Mouse (Mus musculus) adrenal gland (tissue): Measurements from ENCODE around the gene Hsf2bp.

Experiments
- intact Hi-C: fragments of 180-260 bp; cut with DNase I; formaldehyde crosslinking; loops from one replicate; pipeline ENCODE4 v1.15.1; 2025

Gene Hsf2bp

GRCm38 (mm10) chr17:31912881-31913662 is 123.1 kb downstream of the Hsf2bp start:
- intact Hi-C loops: no loop called here

DNA sequence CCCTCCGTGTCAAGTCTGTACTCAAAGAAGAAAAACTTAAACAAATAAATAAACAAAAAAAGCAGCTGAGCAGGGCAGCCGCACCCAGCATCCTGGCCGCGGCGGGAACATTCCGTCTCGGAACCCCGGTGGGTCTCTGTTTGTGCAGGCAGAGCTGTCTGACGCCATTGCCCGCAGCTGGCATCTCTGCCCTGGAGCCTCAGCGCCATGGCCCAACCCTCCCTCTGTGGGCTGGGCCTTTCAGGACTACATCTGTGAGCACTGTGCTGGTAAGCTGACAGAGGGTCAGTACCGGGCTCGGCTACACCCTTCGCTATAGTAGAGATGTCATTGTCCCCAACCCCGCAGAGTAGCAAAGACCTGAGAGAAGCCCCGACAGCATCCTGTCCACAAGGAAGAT is 123.8 kb downstream of the Hsf2bp start:
- intact Hi-C loops: no loop called here

GRCm38 (mm10) chr17:31908966-31909365 is 127.2 kb downstream of the Hsf2bp start:
- intact Hi-C loops: no loop called here

- intact Hi-C loops: no loop called here
Measured at GRCm38 (mm10) chr17:31906441-31906840, 129.7 kb downstream of the Hsf2bp start.

- intact Hi-C loops: no loop called here
Measured at GRCm38 (mm10) chr17:31905791-31906211, 130.3 kb downstream of the Hsf2bp start.

- intact Hi-C loops: no loop called here
Measured at GRCm38 (mm10) chr17:31905201-31905790, 130.9 kb downstream of the Hsf2bp start.

DNA sequence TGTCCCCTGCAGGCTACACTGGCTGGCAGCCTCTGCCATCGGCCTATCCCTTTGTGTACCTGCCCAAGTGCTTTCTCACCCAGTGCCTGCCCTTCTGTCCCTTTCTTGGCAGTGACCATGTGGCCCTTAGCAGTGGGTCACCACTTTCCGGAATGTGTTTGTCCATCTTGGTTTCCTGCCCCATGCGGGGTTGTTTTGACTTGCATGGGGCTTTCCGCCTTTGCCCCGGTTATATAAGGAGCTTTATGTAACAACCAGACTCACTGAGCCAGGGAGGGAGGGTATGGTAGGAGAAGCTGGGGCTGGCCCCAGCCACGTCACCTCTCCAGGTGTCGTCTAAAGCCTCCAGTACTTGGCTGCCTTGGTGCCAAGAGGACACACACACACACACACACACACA is 132.1 kb downstream of the Hsf2bp start:
- intact Hi-C loops: no loop called here

GRCm38 (mm10) chr17:31902630-31903198 is 133.4 kb downstream of the Hsf2bp start:
- intact Hi-C loops: no loop called here

GRCm38 (mm10) chr17:31901461-31902204 is 134.5 kb downstream of the Hsf2bp start:
- intact Hi-C loops: no loop called here

DNA sequence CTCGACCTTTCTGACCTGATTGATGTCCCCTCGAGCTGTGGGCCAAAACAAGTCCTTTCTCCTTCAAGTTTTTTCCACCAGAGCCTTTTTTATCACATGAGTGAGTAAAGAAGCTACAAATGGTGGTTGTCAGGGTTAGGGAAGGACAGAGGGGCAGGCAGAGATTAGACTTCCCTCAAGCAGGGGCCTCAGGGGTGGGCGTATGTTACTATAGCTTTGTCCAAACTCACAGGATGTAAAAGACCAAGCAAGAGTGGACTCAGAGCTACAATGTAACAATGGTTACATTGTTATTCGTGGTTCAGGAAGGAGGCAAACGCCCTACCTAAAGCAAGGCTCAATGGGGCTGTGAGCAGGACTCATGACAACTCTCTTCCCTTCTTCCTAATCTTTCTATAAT is 137.2 kb downstream of the Hsf2bp start:
- intact Hi-C loops: no loop called here

DNA sequence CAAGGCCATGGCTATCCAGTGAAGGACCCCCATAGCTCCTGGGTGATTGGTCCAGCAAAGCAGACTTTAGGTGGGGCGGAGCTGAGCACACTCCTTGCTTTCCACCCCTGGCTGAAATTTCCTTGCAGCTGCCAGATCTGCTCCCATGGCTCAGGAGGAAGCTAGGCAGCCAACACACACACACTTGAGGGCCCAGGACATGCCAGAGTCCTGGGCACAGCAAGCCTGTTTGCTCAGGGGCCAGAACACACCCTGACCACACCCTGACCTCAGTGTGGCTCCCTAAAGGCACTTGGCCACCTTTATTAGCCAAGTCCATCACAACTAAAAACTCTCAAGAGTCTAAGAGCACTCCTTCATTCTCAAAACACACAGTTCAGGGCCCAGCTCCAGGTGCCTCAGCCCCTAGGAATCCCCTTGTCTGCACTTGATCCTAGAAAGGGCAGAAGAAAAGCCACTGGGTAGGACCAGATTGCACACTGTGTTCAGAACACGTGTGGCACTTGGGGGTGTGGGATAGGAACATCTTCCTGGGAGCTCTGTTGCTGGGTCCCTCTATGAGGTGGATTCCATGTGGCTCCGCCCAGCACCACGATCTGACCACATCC is 138.9 kb downstream of the Hsf2bp start:
- intact Hi-C loops: no loop called here

DNA sequence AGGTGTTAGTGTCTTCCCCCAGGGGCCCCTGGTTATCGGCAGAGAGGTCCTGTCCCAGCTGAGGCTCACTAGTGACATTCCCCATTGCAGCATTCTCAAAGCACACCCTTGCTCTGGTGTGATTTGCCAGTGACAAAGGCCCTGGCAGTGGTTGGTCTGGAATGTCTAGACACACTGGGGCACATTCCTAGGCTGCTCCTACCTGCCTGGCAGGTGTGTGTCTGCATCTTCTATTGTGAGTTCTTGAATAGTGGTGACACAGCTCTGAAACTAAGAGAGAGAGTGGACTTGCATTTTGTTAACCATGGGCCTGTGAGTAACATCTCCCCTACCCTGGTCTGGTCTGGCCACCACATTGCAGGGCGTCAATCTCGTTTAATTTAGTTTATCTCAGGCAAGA is 139.4 kb downstream of the Hsf2bp start:
- intact Hi-C loops: no loop called here

DNA sequence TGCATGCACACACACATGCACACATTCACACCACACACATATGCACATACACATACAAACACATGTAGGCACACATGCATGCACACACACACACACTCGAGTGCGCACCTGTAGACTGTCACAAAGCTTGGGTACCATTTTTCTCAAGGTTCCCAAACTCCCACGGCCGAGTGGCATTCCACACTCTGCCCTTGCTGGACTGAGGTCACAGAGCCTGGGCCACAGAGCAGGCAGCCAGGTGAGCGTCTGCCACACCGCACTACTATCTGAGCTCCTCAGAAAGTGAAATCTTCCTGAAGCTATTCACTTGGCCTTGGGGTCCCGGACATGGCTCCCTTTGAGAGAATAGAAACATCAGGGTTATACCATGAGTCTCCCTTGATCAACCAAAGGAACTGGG is 139.8 kb downstream of the Hsf2bp start:
- intact Hi-C loops: no loop called here
